In the genomic region with DNA sequence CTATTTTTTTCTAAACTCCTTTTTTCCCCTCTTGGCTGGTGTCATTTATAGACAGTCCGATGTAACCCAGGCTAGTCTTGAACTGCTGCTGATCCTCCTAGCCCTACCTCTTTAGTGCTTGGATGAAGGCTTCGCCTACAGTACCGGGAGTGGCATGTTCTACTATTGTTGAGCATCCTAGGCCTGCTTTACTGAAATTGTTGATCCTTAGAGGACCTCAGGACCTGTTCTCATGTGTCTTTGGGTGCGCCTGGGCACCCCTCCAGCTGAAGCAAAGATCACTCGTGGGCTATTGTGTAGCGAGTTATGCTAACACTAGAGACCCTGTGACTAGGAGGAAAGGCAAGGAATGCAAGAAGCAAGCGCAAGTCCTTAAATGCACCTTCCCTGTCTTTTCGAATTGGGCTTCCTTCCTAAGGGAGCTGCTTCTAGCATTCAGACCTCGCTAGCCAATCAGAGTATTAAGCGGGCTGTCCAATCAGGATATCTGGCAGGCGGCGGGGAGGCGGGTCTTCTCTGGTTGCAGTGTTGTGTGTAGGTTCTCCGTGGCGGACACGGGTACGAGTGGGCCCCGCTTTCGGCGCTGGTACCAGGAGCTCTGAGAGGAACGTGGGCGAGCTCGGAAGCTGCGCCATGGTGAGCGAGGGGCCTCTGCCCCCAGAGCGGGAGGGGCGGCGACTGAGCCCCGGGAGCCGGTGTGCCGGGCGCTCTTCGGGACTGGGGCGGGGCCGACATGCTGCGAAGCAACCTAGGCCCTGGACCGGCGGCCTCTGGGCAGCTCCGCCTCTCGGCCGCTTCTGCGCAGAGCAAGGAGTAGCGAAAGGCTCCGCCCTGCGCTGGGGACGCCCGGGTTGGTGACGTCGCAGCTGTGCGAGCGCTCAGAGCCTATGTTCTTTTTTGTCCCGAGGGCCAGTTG, we compare ENCODE assay signal across 8 mouse cellular contexts. TPM values are rescaled to one million over a fixed set of nuclear protein-coding genes. Genes with fewer than 3 reads are reported as not detected.
DNase-seq lines count a peak whose midpoint lies in the region; ATAC-seq lines count a peak whose summit lies in the region.

No protein-coding gene starts in this region.

- DNase-seq in T-cell, adult 2 months (ENCODE audit: low spot score) = peak; percentile 96
- DNase-seq in cerebellum, postnatal 36 days = peak; percentile 94 to 97
- peak; percentile 96 to 98 for DNase-seq in frontal cortex, postnatal 36 days (ENCODE audit: low spot score in 2 of 2)
- peak; percentile 97 for DNase-seq in left cerebral cortex, adult 11 months (ENCODE audit: low spot score)
- peak; percentile 95 to 97 for DNase-seq in lung, postnatal 4 days
- DNase-seq in retina, postnatal 7 days (ENCODE audit: low read depth, low spot score) = peak; percentile 82
- DNase-seq in urinary bladder, adult 2 months (ENCODE audit: low spot score) = peak; percentile 91

- peak overlapping the region; percentile 77 for H3K4me2 ChIP-seq in hindbrain, embryonic 15.5 days

- WGBS in hindbrain, embryonic 15.5 days = 3% methylated on average over 52 of the region's 52 CpGs

- no peaks in the 10 kb centered on the region for H3K27me3 ChIP-seq in hindbrain, embryonic 15.5 days

- H3K4me1 ChIP-seq in hindbrain, embryonic 15.5 days (replicated peaks) = peaks cover 18% of the 10 kb centered on the region

- H3K4me3 ChIP-seq in hindbrain, embryonic 15.5 days = peak overlapping the region; percentile 76

- H3K27ac ChIP-seq in hindbrain, embryonic 15.5 days (replicated peaks) = peak overlapping the region; percentile 95

- peak overlapping the region; percentile 86 for H3K9ac ChIP-seq in hindbrain, embryonic 15.5 days

- peaks cover 8% of the 10 kb centered on the region for H3K36me3 ChIP-seq in hindbrain, embryonic 15.5 days

- H3K9me3 ChIP-seq in hindbrain, embryonic 15.5 days = no peaks in the 10 kb centered on the region

- peak; percentile 99 for ATAC-seq in hindbrain, embryonic 15.5 days (ENCODE audit: low FRiP score, low read depth)

RNA-seq across cellular contexts. Expression of a gene that starts 34.7 kb away (rescaled TPM):
- polyA plus RNA-seq in hindbrain, embryonic 15.5 days (2015; fragmentation: Nextera tagmentation; extraction: Ambion mirVana) = 2.5 and 2.7 TPM in 2 replicates
- 1.5 and 1.6 TPM in 2 replicates for polyA plus RNA-seq in urinary bladder, adult 2 months (2012; rRNA removed)

Comparison
In these comparisons a context has a peak if more than half of its experiments do, and no peak if none do; other contexts are left out.
1. Peak in every context shown above with its lines: DNase-seq, ATAC-seq, H3K4me3 ChIP-seq and H3K27ac ChIP-seq.